Mouse (Mus musculus) C3H10T1/2 (cell line): ENCODE measurements around the gene Pdzd7. TPM values are rescaled to one million over a fixed set of nuclear protein-coding genes. Genes with fewer than 3 reads are reported as not detected.

Experiments used
- polyA plus RNA-seq, 2 experiments: library from polyadenylated mRNA; unstranded; fragments of >200 nt; fragmentation: generic; extraction: Trizol; gene quantifications; one replicate each; pipeline ENCODE4 v1.2.1; 2012; ENCODE audit warnings: missing spikeins in 2 of 2

Gene Pdzd7
- polyA plus RNA-seq: 1 to 10 TPM in 1 of 2 experiments, under 1 TPM in 1; 0.27 to 1.1 TPM

GRCm38 (mm10) chr19:45045651-45046050 is at the start of gene Pdzd7:
Pdzd7 (minus strand) TSS chr19:45045717.

GRCm38 (mm10) chr19:45074580-45075322 is 29.2 kb upstream of the Pdzd7 start, which contains the start of gene Kazald1:
Kazald1 (plus strand) TSS chr19:45075241.

GRCm38 (mm10) chr19:45047417-45047934 is 2.0 kb upstream of the Pdzd7 start, which contains the start of gene Sfxn3:
Sfxn3 (plus strand) TSS chr19:45047503.

GRCm38 (mm10) chr19:45014335-45014971 is 31.1 kb downstream of the Pdzd7 start, which contains the start of gene Lzts2:
Lzts2 (plus strand) TSS chr19:45014414.

GRCm38 (mm10) chr19:45005957-45006712 is 39.4 kb downstream of the Pdzd7 start, which contains the start of gene Mrpl43:
Mrpl43 (minus strand) TSS chr19:45006442.

GRCm38 (mm10) chr19:45005444-45005843 is 40.1 kb downstream of the Pdzd7 start, which contains the start of gene Twnk:
Twnk (plus strand) TSS chr19:45005663.

GRCm38 (mm10) chr19:44988831-44989566 is 56.5 kb downstream of the Pdzd7 start, which contains the start of gene Sema4g:
Sema4g (plus strand) TSS chr19:44989101.

Other genes with a start within 250 kb of the Pdzd7 start
- gene Slf2, start 114.6 kb downstream of the Pdzd7 start, polyA plus RNA-seq: 1 to 10 TPM in 1 of 2 experiments, under 1 TPM in 1; 0.73 to 4.4 TPM
- gene Sema4g, start 56.6 kb downstream of the Pdzd7 start, polyA plus RNA-seq: under 1 TPM; 0.09 to 0.55 TPM
- 1 to 10 TPM; 5.2 to 9.2 TPM for gene Twnk, start 40.1 kb downstream of the Pdzd7 start, polyA plus RNA-seq
- gene Mrpl43, start 39.3 kb downstream of the Pdzd7 start, polyA plus RNA-seq: 10 to 100 TPM; 68.5 to 78.7 TPM
- 100 to 1,000 TPM in 1 of 2 experiments, 10 to 100 TPM in 1; 71.8 to 120 TPM for gene Lzts2, start 31.3 kb downstream of the Pdzd7 start, polyA plus RNA-seq
- 10 to 100 TPM; 31.7 to 76.2 TPM for gene Sfxn3, start 1.8 kb upstream of the Pdzd7 start, polyA plus RNA-seq
- 10 to 100 TPM in 1 of 2 experiments, under 1 TPM in 1; 0.95 to 12.9 TPM for gene Kazald1, start 29.5 kb upstream of the Pdzd7 start, polyA plus RNA-seq
- not detected for gene Tlx1, start 105.0 kb upstream of the Pdzd7 start, polyA plus RNA-seq
- gene Lbx1, start 190.1 kb upstream of the Pdzd7 start, polyA plus RNA-seq: under 1 TPM; 0.07 to 0.37 TPM